Mouse (Mus musculus) cerebellum, adult 9-11 months (tissue): ENCODE results near the gene Ankrd40.

ENCODE experiments used
- DNase-seq: peaks from one replicate; pipeline ENCODE4 v3.0.0; 2022

The Ankrd40 gene

DNA sequence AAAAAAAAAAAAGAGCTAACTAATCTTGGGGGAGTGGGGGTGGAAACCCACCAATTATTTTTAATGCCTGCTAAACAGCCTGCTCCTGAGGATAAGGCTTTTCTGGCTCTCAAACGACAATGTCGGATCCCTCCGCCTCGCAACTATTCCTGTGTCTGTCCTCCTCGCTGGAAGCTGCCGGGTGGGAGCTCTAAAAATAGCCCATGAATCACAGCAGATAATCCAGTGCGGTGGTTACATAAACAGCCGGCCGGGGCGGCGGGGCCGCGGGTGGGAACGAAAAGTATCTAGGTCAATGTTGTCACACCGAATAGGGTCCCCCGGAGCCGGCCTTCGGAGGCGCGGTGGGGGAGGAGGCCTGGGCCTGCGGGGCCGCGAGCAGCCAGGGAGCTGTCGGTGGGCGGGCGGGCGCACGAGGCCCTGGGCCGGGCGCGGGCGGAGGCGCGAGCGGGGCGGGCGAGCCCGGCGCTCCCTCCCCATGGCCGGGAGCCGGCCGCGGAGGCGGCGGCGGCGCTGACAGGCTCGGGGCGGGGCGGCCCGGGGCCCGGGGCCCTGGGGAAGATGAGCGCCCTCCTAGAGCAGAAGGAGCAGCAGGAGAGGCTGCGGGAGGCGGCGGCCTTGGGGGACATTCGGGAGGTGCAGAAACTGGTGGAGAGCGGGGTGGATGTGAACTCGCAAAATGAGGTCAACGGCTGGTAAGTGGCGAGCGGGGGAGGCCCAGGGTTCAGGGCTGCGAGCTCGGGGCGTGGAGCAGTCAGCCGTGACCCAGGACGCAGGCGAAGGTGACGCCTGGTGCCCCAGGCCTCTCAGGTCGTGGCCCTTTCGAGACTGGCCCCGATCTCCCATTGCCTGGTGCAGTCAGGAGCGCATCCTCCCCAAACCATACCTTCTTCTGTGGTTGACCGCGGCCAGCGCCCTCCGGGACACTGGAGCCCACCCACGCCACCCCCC is at the start of gene Ankrd40:
Ankrd40 (plus strand) TSS at position 309 of the 951 bp plus-strand sequence.
- DNase-seq, result peak; percentile 98

DNA sequence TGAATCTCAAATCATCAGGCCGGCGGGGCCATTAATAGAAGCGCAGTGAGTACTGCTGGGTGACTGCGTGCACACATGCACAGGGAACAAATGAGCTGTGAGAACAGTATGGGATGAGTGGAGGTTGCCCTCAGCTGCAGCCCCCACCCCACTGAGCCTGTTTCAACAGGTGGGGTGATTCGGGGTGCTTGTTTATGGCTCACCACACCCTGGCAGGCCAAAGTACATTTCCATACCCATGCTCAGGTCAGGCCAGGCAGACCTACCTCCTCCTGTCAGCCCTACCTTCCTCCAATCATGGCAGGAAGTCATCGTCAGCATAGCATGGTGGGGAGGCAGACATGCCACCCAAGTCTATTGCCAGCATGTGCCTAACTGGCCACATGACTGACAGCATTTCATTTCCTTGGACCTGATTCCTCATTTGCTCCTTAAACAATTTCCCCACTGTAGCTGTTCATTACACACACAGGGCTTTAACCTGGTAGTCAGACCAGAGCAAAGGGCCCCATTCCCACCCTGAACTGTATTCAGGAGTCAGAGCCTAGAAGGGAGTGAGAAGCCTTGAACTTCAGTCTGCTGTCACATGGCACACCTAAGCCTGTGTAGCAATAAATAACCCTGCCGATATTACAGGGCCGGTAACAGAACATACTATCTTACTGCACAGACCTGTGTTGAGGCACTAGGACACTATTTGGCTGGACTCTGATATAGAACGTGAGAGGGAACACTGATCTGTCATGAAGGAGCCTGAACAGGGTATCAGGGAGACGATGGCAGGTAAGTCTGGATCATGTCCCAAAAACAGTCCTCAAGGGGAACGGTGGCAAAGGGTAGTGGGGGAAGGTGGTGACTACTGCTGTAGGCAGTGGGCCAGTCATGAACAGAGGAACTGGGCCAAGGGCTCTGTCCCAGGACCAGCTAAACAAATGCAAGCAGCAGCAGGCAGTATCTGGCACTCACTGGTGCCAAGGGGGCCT is 46.3 kb upstream of the Ankrd40 start, which contains the start of gene Gm21885:
Gm21885 (plus strand) TSS at position 675 of the 983 bp plus-strand sequence.
- DNase-seq, result peak; percentile 47

DNA sequence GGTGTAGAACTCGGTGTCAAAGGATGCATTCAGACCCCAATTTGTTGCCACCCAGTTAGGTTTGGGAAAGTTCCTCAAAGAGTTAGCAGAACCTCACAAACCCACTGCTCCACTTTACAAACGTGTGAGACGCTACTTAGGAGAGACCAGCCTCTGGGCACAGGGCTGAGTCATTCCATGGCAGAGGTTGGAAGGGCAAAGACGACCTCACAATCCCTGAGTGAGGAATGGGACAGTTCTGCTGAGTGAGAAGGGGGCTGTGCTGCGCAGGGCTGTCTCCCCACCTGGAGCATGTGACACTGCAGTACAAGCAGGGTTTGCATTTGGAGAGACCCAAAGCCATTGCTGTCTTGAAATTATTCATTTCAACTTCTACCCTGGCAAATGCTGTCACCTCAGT is 45.5 kb upstream of the Ankrd40 start:
- DNase-seq, result no peak

DNA sequence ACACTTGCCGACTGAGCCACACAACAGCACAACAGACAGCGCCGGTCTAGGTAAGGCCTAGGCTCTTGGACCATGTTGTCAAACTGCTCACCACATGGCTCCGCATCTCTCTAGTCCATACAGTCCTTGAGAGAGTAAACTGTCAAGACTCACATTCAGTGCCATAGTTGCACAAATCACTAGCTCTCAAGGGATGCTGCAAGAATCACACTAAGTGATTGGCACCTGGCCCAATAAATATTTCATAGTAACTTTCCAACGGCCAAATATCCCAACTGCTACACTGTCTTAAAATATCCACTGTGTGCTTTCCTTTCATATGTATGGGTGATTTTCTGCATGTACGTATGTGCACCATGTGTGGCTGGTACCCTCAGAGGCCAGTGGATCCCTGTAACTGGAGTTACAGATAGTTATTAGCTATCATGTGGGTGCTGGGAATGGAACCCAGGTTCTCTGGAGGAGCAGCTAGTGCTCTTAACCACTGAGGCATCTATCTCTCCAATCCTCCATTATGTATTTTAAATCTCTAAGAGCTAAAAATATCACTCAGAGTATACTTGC is 44.2 kb upstream of the Ankrd40 start:
- DNase-seq, result no peak

DNA sequence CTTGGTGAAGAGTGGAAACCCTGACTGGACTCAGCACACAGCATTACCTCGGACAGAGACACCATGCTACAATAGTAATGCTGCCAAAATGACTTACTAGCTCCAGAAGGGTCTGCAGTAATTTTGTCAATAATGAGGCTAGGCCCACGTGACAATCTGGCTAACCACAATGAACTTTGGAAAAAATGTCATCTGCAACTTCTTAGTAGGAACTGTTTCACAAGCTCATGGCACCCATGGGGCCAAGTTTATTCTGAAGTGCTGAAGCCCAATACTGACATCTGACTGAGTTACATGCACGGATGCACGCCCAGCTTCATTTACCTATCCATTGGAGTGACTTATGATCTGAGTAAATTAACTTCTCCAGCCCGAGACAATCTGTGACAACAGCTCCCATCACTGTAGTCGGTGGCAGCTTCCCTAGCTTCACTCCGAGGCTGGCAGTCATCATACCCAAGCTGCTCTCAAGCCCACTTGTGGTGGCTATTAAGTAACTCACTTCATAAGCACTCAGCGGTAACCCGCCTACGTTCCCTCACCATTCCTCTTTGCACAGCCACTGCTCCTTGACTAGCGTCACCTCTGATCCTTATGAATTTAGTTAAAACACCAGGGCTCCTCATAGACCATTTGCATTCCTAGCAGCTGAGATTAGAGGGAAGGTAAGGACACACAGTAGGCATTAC is 41.8 kb upstream of the Ankrd40 start:
- no peak for DNase-seq

DNA sequence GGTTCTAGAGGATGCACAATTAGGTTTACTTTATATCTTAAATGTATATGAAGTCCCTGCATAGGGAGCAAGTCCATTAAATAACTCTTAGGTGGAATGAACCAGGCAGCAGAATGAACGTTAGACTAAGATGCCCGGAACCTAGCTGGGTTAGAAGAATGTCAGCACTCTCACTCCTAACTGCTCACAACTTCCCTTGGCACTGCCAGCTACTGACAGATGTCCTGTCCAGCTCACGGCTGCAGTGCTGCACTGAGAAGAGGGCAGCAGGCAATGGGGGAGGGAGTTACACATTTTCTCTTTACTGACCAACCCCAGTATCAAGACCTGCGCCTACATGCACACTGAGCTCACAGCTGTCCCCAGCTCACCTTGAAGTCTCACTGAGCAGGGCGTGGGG is 40.7 kb upstream of the Ankrd40 start:
- DNase-seq, result no peak

DNA sequence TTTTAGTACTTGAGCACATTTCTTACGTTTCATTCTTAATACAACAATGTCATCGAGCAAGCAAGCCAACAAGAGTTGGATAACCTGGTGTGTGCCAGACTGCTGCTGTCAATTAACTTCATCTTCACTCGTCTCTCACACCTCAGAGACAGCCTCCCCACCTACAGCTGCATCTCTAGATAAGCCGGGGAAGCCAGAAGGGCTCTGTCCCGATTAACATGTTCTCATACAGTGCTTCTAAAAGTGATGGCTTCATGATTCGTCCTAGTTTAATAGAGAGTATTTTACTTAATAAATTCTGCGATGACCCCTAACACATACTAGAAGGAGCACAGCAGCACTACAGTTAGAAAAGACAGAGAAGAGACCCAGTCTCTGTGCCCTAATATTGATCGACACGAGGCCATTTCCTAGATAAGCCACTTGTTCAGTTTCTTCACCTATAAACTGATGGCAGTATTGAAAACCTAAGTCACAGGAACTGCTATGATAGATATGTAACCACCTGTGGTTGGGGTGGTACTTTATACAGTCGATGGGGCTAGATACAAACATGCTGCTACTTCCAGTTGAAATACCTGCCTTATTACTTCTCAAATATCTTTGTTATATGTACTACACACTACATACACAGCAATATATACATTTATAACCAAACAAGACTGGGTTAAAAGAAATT is 37.6 kb upstream of the Ankrd40 start:
- DNase-seq, result no peak

DNA sequence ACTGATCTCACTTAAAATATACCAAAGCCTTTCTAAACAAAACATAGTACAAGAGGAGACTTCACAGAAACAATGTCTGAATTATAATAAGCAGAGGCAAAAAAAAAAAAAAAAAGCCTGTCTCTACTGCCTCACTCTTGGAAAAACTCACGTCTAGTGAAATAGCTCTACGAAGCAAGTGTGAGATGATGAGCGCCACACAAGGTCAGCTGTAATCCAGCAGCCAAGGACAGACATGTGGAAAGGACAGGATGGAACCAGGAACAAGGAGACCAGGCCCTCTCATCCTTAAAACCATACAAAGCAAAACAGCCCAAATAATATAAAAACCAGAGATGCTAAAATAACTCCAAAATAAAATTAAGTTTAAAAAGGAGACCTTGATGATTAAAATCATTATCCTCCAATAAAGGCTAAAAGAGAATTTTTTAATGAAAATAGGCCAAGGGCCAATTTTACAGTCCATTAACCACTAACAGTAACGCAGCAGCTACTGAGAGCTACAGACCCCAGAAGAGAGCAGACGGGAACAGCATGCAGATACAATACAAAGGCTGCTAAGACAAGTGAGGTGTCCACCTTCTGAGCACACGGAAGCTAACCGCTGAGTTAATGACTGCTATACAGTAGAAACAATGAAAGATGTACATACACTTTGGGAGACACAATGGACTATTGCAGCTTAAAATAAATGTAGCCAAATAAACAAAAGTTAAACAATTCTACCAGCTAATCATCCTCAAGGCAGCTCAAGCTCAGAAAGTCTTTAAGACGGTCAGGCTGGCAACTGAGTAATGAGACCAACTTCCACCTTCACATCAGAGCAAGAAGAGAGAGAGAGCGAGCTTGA is 32.6 kb upstream of the Ankrd40 start:
- DNase-seq, result no peak

DNA sequence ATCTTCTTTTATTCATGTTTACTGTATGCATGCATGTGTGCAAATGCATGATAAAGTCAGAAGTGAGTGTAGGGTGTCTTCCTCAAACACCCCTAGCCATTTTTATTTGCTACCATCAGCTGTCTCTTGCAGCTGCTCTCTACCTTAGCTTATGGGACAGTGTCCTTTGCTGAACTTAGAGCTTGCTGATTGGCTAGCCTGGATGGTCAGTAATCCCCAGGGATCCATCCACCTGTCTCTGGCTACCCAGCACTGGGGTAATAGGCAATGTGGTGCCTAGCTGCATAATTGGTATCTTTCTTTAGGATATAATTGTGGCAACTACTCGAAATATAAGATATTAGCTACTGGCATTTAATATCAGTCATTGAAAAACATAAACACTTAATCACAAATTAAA is 15.1 kb upstream of the Ankrd40 start:
- DNase-seq, result no peak

DNA sequence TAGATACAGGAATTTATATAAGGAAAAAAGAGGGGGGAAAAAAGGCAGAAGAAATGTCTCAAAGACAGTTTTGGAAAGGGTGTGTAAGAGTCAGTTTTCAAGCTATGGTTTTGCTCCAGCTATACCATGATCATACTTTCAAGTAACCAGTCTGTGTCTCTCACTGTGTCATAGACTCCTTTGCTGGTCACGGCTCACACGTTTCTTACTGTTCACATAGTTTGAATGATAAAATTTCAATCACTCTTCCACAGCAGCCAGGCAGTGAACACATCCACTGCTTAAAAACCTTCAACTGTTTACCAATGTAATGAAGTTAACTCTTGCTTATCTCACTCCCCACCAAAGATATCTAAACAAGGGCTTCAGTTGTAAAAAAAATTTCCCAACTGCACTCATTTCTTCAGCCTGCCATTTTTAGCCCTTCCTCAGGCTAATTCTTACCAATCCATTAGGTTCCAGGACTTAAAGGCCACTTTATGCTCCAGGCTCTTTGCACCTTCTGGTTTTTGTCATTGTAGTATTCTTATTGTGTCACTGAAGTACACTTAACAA is 13.6 kb upstream of the Ankrd40 start:
- DNase-seq, result no peak

DNA sequence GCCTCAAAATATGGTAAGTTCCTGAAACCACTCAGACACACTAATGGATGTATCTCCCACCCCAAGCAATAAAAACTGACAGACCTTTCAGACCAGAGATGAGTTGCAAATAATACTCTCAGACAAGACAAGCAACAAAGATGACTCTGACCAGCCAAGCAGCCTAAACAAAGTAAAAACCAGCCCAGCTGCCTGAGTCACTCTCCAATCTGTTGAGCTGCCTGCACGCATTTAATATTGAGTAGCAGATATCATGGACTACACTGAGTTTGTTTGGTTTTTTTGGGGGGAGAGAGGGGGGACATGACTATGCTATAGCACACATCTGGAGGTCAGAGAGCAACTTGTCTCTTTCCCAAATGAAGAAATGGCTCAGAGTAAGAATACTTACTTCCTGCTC is 12.5 kb upstream of the Ankrd40 start:
- no peak for DNase-seq

DNA sequence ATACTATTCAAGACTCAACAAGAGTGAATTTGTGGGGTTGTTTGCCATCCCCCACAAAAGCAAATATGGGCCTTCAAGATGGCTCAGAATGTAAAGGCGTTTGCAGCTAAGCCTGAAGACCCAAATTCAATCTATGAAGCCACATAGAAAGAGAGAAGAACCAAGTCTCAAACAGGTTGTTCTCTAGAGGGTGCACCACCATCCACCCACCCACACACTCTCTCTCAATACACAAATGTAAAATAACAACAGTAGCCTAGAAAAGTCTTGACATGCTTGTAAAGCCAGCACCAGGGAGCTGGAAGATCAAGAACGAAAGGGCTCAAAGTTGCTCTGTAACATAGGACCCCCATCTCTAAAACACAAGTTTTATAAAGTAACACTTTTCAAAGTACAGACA is 11.3 kb upstream of the Ankrd40 start:
- DNase-seq, result no peak

DNA sequence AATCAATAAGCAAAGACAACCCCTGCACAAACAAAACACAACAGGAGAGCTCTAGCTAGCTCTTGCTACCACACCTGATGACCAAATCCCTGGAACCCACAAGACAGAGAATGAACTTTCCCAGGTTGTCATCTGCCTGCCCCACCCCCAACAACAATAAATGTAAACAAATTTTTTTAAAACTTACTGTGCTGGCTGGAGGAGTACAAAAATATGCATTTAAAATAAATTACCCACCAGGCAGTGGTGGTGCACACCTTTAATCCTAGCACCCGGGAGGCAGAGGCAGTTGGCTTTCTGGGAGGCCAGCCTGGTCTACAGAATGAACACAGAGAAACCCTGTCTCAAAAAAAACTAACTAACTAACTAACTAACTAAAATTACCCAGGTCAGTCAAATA is 10.8 kb upstream of the Ankrd40 start:
- no peak for DNase-seq

DNA sequence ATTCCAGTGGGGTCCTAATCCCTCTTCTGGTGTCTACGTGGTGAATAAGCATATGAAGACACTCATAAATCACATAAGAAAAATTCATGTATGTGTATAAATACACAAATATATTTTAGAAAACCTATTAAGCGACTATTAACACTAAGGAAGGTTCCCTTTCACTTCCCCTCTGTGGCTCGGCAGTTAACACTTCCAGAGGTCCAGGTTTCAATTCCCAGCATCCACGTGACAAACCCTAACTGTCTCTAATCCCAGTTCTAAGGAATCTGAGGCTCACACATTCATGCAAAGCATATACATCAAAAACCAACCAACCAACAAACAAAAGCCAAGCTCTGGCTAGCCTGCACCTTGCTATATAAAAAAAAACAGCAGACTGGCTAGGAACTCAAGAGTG is 10.3 kb upstream of the Ankrd40 start:
- no peak for DNase-seq

DNA sequence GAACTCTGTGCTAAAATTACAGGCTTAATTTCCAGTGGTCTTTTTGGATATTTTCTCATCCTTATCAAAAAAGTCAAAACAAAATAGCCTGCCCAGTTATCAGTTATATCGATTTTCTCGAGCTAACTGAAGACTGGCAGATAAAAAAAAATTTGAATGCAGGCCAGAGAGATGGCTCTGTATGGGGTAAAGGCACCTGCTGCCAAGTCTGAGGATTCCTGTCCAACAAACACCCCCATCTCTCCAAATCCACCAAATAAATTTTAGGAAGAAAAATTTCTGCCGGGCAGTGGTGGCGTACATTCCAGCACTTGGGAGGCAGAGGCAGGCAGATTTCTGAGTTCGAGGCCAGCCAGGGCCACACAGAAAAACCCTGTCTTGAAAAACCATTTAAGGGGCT is 9.7 kb upstream of the Ankrd40 start:
- DNase-seq, result peak; percentile 30

DNA sequence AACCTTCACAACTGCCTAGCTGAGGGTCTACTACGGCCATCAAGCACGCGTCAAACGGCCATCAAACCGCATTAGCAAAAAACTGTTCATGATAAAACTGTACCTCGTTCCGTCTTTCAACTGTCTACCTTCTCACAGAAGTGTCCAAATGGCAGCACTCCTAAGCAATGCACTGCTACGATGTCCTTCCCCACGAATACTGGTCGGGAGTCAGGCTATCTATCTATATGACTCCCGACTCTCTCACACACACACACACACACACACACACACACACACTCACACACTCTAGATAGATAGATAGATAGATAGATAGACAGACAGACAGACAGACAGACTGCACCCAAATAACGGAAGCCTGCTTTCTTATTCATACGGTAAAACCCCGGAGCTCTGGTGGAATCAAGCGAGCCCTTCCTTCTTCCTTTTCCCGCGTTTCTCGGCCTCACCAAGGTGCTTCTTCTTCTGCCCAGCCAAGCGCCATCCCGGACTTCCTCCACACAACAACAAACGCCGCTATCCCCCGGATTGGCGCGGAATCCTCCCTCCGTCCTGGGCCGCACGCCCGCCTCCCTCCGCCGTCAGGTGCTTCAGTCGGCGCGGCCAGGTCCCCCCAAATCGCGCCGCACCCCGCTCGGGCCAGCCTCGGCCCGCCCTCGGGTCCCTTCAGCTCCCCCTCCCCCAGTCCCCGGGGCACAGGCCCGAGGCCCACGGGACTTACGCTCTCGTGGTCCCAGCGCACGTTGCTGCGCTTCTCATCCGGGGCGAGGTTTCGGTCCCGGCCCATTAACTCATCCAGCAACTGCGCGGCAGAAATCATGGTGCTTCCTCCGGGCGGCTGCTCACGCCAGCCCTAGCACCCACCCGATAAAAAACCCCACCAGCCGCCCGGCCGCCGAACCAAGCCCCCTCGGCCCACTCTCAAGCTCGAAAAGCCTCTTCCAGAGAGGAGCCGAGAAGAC is 6.6 kb upstream of the Ankrd40 start:
- peak; percentile 18 for DNase-seq

DNA sequence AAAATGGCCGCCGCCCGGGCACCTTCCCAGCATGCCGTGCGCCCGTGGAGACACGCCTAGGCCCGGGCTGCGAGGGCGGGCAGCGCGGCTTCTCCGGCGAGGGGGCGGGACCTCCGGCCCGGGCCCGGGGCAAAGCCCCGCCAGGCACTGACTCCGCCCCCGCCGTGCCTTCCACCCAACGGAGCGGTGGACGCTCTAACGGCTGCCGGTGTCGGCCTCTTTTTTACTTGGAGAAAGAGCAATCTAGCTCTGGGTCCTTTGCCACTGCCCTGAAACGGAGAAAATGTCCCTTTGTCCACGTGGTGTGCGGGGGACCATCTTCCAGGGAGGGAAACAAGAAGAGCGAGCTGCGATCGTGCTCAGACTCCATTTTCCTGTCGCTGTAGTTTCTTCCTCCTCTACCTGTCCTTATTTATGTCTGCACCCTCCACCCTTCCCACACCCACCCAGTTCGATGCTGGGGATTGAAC is 5.8 kb upstream of the Ankrd40 start, which contains the start of gene Luc7l3:
Luc7l3 (minus strand) TSS at position 58 of the 470 bp plus-strand sequence.
- DNase-seq, result peak; percentile 94

DNA sequence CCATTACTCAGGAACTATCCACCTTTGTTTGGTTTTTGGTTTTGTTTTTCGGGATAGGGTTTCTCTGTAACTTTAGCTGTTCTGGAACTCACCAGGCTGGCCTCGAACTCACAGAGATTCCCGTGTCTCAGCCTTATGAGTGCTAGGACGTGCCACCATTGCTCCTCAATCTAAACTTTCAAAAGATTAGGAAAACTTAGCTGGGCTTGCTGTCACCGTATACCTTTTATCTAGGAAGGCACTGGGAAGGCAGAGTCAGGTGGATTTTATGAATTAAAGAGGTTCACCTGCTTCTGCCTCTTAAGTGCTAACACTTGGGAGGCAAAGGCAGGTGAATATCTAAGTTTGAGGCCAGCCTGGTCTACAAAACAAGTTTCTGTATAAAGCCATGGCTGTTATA is 5.2 kb upstream of the Ankrd40 start:
- no peak for DNase-seq

DNA sequence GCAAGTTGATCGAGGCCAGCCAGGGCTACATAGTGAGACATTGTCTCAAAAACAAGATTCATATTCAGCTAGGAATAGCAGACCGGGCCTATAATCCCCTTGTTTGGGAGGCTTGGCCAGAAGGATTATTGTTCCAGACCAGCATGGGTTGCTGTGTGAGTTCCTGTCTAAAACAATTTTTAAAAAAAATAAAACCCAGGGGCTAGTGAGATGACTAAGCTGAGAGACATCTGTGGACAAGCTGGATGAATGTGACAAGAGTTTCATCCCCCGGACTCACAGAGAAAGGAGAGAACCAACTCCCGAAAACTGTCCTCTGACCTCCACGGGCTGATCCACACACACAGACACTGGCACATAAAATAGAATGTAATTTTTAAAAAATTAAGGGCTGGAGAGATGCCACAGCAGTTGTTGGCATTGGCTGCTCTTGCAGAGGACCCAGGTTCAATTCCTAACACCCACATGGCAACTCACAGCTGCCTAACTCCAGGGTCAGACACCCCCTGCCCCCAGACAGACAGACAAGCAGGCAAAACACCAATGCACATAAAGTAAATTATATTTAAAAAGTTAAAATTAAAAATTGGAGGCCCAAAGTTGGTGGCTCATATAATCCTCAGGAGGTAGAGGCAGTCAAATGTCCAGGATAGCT is 4.4 kb upstream of the Ankrd40 start:
- no peak for DNase-seq
